Mouse (Mus musculus) v-Abl transformed pro-B cells (cell line): Measurements from ENCODE around the gene Col1a2.

Experiments used
- in situ Hi-C, 2 experiments: fragments of 400-800 bp; cut with MboI; formaldehyde crosslinking; loops; one replicate each; pipeline ENCODE4 v1.15.1; 2025; ENCODE audit not compliant: unreplicated experiment in 2 of 2

Gene Col1a2

GRCm38 (mm10) chr6:4504603-4505131, at the start of gene Col1a2:
Gene Col1a2 (plus strand): TSS chr6:4504814.
- in situ Hi-C loops: no loop called here

GRCm38 (mm10) chr6:4455518-4455917, 49.1 kb upstream of the Col1a2 start:
- in situ Hi-C loops: no loop called here

GRCm38 (mm10) chr6:4455961-4456617, 48.5 kb upstream of the Col1a2 start:
- in situ Hi-C loops: no loop called here

- in situ Hi-C loops: no loop called here
Measured at GRCm38 (mm10) chr6:4456691-4457447, 47.7 kb upstream of the Col1a2 start.

GRCm38 (mm10) chr6:4457555-4457996, 47.0 kb upstream of the Col1a2 start:
- in situ Hi-C loops: no loop called here

GRCm38 (mm10) chr6:4465320-4465719, 39.3 kb upstream of the Col1a2 start:
- in situ Hi-C loops: no loop called here

GRCm38 (mm10) chr6:4483577-4483936, 21.1 kb upstream of the Col1a2 start:
- in situ Hi-C loops: no loop called here

- in situ Hi-C loops: no loop called here
Measured at GRCm38 (mm10) chr6:4483937-4484601, 20.5 kb upstream of the Col1a2 start.

- in situ Hi-C loops: no loop called here
Measured at GRCm38 (mm10) chr6:4488349-4488748, 16.3 kb upstream of the Col1a2 start.

GRCm38 (mm10) chr6:4488966-4489365, 15.6 kb upstream of the Col1a2 start:
- in situ Hi-C loops: no loop called here

GRCm38 (mm10) chr6:4489366-4490245, 15.0 kb upstream of the Col1a2 start:
- in situ Hi-C loops: no loop called here

GRCm38 (mm10) chr6:4493666-4494065, 10.9 kb upstream of the Col1a2 start:
- in situ Hi-C loops: no loop called here

GRCm38 (mm10) chr6:4496428-4496827, 8.2 kb upstream of the Col1a2 start:
- in situ Hi-C loops: no loop called here

- in situ Hi-C loops: no loop called here
Measured at GRCm38 (mm10) chr6:4503106-4503505, 1.5 kb upstream of the Col1a2 start.

GRCm38 (mm10) chr6:4505158-4505997, 764 bp downstream of the Col1a2 start:
- in situ Hi-C loops: no loop called here

GRCm38 (mm10) chr6:4506106-4506505, 1.5 kb downstream of the Col1a2 start:
- in situ Hi-C loops: no loop called here

GRCm38 (mm10) chr6:4506791-4507190, 2.2 kb downstream of the Col1a2 start:
- in situ Hi-C loops: no loop called here

GRCm38 (mm10) chr6:4507323-4507722, 2.7 kb downstream of the Col1a2 start:
- in situ Hi-C loops: no loop called here

- in situ Hi-C loops: no loop called here
Measured at GRCm38 (mm10) chr6:4508279-4508678, 3.7 kb downstream of the Col1a2 start.

GRCm38 (mm10) chr6:4509395-4509794, 4.8 kb downstream of the Col1a2 start:
- in situ Hi-C loops: no loop called here
